Mouse (Mus musculus) testis, postnatal 10 days (tissue): ENCODE measurements around the gene Cat.

Experiments used
- DNase-seq: peaks from one replicate; pipeline ENCODE4 v3.0.0; 2021; ENCODE audit warnings: low spot score

The Cat gene

GRCm38 (mm10) chr2:103436534-103436933 lies 48.4 kb downstream of the Cat start:
- no peak for DNase-seq

DNA sequence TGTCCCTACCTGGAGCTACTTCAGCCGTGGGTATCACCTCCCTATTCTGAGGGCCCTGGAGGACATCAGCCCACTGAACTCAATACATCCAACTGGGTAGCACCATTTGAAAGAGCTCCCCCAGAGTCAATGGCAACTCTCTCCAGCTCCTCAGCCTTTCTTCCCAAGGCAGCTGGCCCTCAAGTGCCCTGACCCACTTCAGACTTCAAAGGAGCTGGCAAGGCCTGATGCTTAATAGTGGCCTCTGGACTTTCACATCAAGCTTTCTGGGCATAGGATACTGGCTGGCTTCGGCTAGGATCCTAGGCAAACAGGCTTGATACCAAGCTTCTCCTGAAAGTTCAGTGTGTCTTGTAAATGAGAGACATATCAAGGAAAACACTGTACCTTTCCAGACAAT lies 49.9 kb downstream of the Cat start:
- no peak for DNase-seq

- DNase-seq: no peak
These were observed 52.2 kb downstream of the Cat start for GRCm38 (mm10) chr2:103432695-103433275.

DNA sequence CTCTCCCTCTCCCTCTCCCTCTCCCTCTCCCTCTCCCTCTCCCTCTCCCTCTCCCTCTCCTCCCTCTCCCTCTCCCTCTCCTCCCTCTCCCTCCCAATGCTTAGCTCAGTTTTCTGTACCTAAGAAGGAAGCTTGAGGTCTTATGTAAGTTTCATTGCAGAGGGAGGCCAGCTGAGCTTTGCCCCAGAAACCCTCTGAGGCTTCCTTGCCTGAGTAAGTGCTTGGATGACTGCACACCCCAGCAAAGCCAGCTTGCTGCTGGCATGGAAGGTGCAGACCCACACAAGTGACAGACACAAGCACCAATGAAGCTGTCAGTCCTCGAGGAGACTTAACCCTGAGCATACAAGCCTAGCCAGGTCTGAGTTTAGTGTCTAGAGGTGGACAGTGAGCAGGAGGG lies 54.2 kb downstream of the Cat start:
- no peak for DNase-seq

DNA sequence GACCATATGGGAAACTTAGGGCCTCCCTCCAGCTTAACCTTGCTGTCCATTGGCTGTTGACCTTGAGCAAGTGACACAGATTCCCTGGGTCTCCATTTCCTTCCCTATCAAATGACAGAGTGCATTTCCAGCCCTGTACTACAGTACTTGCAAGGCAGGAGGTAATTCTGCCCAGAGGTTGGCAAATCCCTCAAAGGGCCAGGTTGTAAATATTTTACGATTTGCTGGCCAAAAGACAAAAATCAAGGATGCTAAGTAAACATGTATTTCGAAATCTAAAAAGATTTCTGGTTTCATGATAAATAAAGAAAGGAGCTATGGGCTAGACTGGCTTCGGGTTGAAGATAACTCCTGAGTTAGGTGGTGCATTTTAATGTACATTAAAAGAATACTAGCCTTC lies 56.6 kb downstream of the Cat start:
- DNase-seq: no peak

DNA sequence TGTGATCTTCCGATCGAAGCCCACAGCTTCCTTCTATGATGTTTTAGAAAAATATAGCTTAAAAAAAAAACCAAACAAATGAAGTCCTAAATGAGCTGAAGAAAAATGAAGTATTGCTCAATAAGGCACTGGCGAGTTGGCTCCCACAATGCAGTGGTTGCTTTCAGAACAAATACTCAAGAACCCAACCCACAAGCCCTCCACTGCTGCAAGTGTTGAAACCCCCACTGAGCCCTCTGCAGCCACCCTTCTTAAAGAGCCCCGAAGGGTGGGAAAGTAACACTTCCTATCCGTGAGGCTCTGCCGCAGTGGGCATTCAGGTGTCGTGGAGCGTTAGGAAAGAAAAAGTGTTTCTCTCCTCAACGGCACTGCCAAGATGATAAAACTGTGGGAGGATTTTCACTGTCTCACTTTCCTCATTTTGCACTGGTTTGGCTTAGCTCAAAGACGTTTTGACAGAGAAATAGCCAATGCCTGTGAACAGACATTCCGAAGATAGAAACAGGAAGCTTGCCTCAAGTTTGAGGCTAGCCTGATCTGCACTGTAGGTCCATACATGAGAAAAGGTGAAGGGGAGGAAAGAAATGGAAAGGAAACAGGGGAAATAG lies 59.4 kb downstream of the Cat start:
- no peak for DNase-seq

DNA sequence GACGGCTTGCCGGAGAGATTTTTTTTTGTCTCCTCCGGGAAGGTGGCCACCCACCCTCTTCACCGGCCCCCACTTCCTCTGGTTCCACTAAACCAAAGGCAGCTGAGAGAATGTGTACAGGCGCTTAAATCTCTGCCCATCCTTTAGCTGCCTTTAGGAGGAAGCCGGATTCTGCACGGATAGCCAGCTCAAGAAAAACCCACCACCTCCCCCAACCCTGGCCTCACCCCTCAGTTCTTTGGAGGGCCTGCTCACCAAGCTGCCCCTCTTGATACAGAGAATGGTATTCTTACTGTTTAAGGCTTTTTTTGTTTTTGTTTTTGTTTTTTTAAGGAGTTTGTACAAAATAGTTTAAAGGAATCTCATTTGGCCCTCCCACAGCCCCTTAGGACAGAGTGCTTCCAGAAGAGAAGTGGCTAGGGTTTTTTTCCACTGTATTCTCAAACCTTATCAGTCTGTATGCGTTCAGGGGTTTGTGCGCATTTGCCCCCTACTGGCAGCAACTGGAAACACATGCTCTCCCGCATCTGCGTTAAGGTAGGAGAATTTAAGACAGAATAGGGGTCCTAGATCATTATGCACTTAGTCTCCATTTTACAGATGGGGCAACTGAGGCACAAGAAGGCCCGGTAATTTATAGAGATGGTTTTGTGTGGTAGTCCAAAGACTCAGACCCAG lies 60.5 kb downstream of the Cat start:
- DNase-seq: peak; percentile 76

GRCm38 (mm10) chr2:103423884-103424283 lies 61.1 kb downstream of the Cat start:
- DNase-seq: no peak

- no peak for DNase-seq
These were observed 64.1 kb downstream of the Cat start for GRCm38 (mm10) chr2:103420650-103421507.

GRCm38 (mm10) chr2:103415774-103416173 lies 69.2 kb downstream of the Cat start:
- no peak for DNase-seq

GRCm38 (mm10) chr2:103413381-103413780 lies 71.6 kb downstream of the Cat start:
- DNase-seq: no peak

GRCm38 (mm10) chr2:103411816-103412215 lies 73.1 kb downstream of the Cat start:
- no peak for DNase-seq

GRCm38 (mm10) chr2:103411348-103411747 lies 73.6 kb downstream of the Cat start, which contains the start of gene Elf5:
TSS of gene Elf5 (plus strand) at chr2:103411688.
- no peak for DNase-seq

- no peak for DNase-seq
These were observed 78.7 kb downstream of the Cat start for GRCm38 (mm10) chr2:103406239-103406638.
